Mouse (Mus musculus): Measurements from ENCODE around the gene Rbm7. TPM values are rescaled to one million over a fixed set of nuclear protein-coding genes. Genes with fewer than 3 reads are reported as not detected.
A peak's percentile ranks its signal among the peaks of the same experiment; 100 is the strongest.

Gene Rbm7
- polyA plus RNA-seq, 1 experiment from 2014 or later = 54.0 TPM

GRCm38 (mm10) chr9:48447783-48448209 is 47.3 kb downstream of the Rbm7 start:
- H3K27ac ChIP-seq (ENCODE audit: low read depth) = no peak overlapping the region
- no peak overlapping the region for H3K4me2 ChIP-seq (ENCODE audit: low read depth, low read length)
- no peaks in the 10 kb centered on the region for H3K9me3 ChIP-seq (ENCODE audit: low read length)
- peak; percentile 35 for DNase-seq
- 0 out of 2 replicates have a peak, but pooled peaks have one; percentile 21 for ATAC-seq
- no peak overlapping the region for H3K9ac ChIP-seq (replicated peaks)
- H3K27me3 ChIP-seq (ENCODE audit: insufficient read depth, low read length) = no peaks in the 10 kb centered on the region
- TF ChIP-seq EP300 (IDR thresholded peaks at IDR 0.05; ENCODE audit: low read depth) = no peak
- peak; percentile 76 for TF ChIP-seq CTCF (IDR thresholded peaks at IDR 0.05; ENCODE audit: low read depth)
- 25% methylated on average over 5 of the region's 5 CpGs for WGBS (ENCODE audit: insufficient replicate concordance)
- H3K36me3 ChIP-seq (replicated peaks; ENCODE audit: insufficient read depth, low read length) = no peaks in the 10 kb centered on the region
- no peak overlapping the region for H3K4me3 ChIP-seq (ENCODE audit: low read depth, low read length)
- H3K4me1 ChIP-seq (ENCODE audit: insufficient read depth) = no peaks in the 10 kb centered on the region

- H3K9me3 ChIP-seq (ENCODE audit: low read length) = no peaks in the 10 kb centered on the region
- ATAC-seq (no peak), DNase-seq (no peak)
- H3K9ac ChIP-seq (replicated peaks) = no peak overlapping the region
- TF ChIP-seq CTCF (IDR thresholded peaks at IDR 0.05; ENCODE audit: low read depth) (no peak), EP300 (IDR thresholded peaks at IDR 0.05; ENCODE audit: low read depth) (no peak)
- H3K4me3 ChIP-seq (ENCODE audit: low read depth, low read length) = no peak overlapping the region
- no peaks in the 10 kb centered on the region for H3K27me3 ChIP-seq (ENCODE audit: insufficient read depth, low read length)
- H3K36me3 ChIP-seq (replicated peaks; ENCODE audit: insufficient read depth, low read length) = no peaks in the 10 kb centered on the region
- no peak overlapping the region for H3K27ac ChIP-seq (ENCODE audit: low read depth)
- no peak overlapping the region for H3K4me2 ChIP-seq (ENCODE audit: low read depth, low read length)
- WGBS (ENCODE audit: insufficient replicate concordance) = 65% methylated on average over 2 of the region's 2 CpGs
- H3K4me1 ChIP-seq (ENCODE audit: insufficient read depth) = no peaks in the 10 kb centered on the region
Measured at GRCm38 (mm10) chr9:48444821-48445220, 50.3 kb downstream of the Rbm7 start.

GRCm38 (mm10) chr9:48443873-48444272 is 51.2 kb downstream of the Rbm7 start:
- Histone ChIP-seq H3K9me3 (ENCODE audit: low read length) (no peaks in the 10 kb centered on the region), H3K4me1 (ENCODE audit: insufficient read depth) (no peaks in the 10 kb centered on the region), H3K4me2 (ENCODE audit: low read depth, low read length) (no peak overlapping the region), H3K4me3 (ENCODE audit: low read depth, low read length) (no peak overlapping the region), H3K36me3 (replicated peaks; ENCODE audit: insufficient read depth, low read length) (no peaks in the 10 kb centered on the region), H3K27ac (ENCODE audit: low read depth) (no peak overlapping the region), H3K9ac (replicated peaks) (no peak overlapping the region), H3K27me3 (ENCODE audit: insufficient read depth, low read length) (no peaks in the 10 kb centered on the region)
- WGBS (ENCODE audit: insufficient replicate concordance) = 42% methylated on average over 1 of the region's 1 CpGs
- no peak for TF ChIP-seq EP300 (IDR thresholded peaks at IDR 0.05; ENCODE audit: low read depth)
- TF ChIP-seq CTCF (IDR thresholded peaks at IDR 0.05; ENCODE audit: low read depth) = no peak
- ATAC-seq = no peak
- no peak for DNase-seq

Small RNAs within 50 kb of the gene (microRNA-seq; reads per million reads assigned to microRNA genes)
- not detected for gene Gm23653

Other genes starting within 250 kb of the Rbm7 start
- 70.5 and 73.0 TPM in 2 replicates for gene Nxpe2, start 141.8 kb downstream of the Rbm7 start, polyA plus RNA-seq (2015; fragmentation: Nextera tagmentation; extraction: Ambion mirVana)
- gene Rexo2, start 14.7 kb downstream of the Rbm7 start, polyA plus RNA-seq (2015; fragmentation: Nextera tagmentation; extraction: Ambion mirVana) = 61.5 and 65.9 TPM in 2 replicates
- 62.8 and 64.2 TPM in 2 replicates for gene Gm5617, start 143 bp upstream of the Rbm7 start, polyA plus RNA-seq (2015; fragmentation: Nextera tagmentation; extraction: Ambion mirVana)
- gene Nnmt, start 109.9 kb upstream of the Rbm7 start, polyA plus RNA-seq (2015; fragmentation: Nextera tagmentation; extraction: Ambion mirVana) = 0.34 and 0.41 TPM in 2 replicates

Measured in liver, postnatal 0 days (tissue).